Mouse (Mus musculus) stomach, postnatal 0 days (tissue): Measurements from ENCODE around the gene Fam217b. TPM values are rescaled to one million over a fixed set of nuclear protein-coding genes. Genes with fewer than 3 reads are reported as not detected.
A peak's percentile ranks its signal among the peaks of the same experiment; 100 is the strongest.

Experiments
- ATAC-seq: fragments of 200-750 bp; cut with Nextera tagmentation; 2 replicates; pipeline ENCODE4 v1.8.0; 2017; ENCODE audit not compliant: low FRiP score, low TSS enrichment
- DNase-seq: peaks from one replicate; pipeline ENCODE4 v3.0.0-alpha.2; 2016; ENCODE audit warnings: low spot score
- H3K27ac ChIP-seq: fragments of 300-500 bp; sonication (generic); replicated peaks from 2 replicates; pipeline ENCODE4 v1.5.1; 2014; ENCODE audit warnings: mild to moderate bottlenecking, control low read depth
- H3K27me3 ChIP-seq: fragments of 300-500 bp; sonication (generic); 2 replicates; pipeline ENCODE4 v1.6.1; 2014; ENCODE audit warnings: low read length; ENCODE audit not compliant: control insufficient read depth, insufficient read depth
- H3K36me3 ChIP-seq: fragments of 300-500 bp; sonication (generic); 2 replicates; pipeline ENCODE4 v1.6.1; 2014; ENCODE audit warnings: low read length, mixed read lengths; ENCODE audit not compliant: control insufficient read depth, insufficient read depth
- H3K4me1 ChIP-seq: fragments of 300-500 bp; sonication (generic); replicated peaks from 2 replicates; pipeline ENCODE4 v1.6.1; 2014; ENCODE audit warnings: antibody characterized with exemption; ENCODE audit not compliant: control insufficient read depth, insufficient read depth
- H3K4me2 ChIP-seq: fragments of 300-500 bp; sonication (generic); replicated peaks from 2 replicates; pipeline ENCODE4 v1.6.1; 2014; ENCODE audit warnings: low read depth, mild to moderate bottlenecking, control low read depth, moderate library complexity
- H3K4me3 ChIP-seq: fragments of 300-500 bp; sonication (generic); 2 replicates; pipeline ENCODE4 v1.5.1; 2014; ENCODE audit warnings: low read depth, low read length, control low read depth
- H3K9ac ChIP-seq: fragments of 300-500 bp; sonication (generic); 2 replicates; pipeline ENCODE4 v1.6.1; 2014; ENCODE audit warnings: mild to moderate bottlenecking, low read length, control low read depth, mixed read lengths
- H3K9me3 ChIP-seq: fragments of 300-500 bp; sonication (generic); 2 replicates; pipeline ENCODE4 v1.6.1; 2016; ENCODE audit warnings: low read length; ENCODE audit not compliant: control insufficient read depth
- CTCF ChIP-seq: IDR thresholded peaks from 2 replicates; pipeline ENCODE4 v1.5.1; 2016; ENCODE audit warnings: antibody characterized with exemption, low read depth, mild to moderate bottlenecking, moderate library complexity
- EP300 ChIP-seq: optimal IDR thresholded peaks from 2 replicates; pipeline ENCODE3; 2016; ENCODE audit warnings: antibody characterized with exemption
- WGBS: fragments of 180-500 bp; shearing (Covaris S2); extraction: QIAGEN DNeasy Blood & Tissue Kit; methylation state at CpG from one replicate; pipeline ENCODE4 v1.1.7; 2014; 5-methylcytosine and 5-hydroxymethylcytosine counted together
- polyA plus RNA-seq: library from polyadenylated mRNA; unstranded; fragments of >200 nt; fragmentation: Nextera tagmentation; extraction: Ambion mirVana; gene quantifications from 2 replicates; pipeline ENCODE4 v1.2.1, GENCODE M21; 2015

Fam217b gene
- 2.9 and 3.6 TPM in 2 replicates for polyA plus RNA-seq

DNA sequence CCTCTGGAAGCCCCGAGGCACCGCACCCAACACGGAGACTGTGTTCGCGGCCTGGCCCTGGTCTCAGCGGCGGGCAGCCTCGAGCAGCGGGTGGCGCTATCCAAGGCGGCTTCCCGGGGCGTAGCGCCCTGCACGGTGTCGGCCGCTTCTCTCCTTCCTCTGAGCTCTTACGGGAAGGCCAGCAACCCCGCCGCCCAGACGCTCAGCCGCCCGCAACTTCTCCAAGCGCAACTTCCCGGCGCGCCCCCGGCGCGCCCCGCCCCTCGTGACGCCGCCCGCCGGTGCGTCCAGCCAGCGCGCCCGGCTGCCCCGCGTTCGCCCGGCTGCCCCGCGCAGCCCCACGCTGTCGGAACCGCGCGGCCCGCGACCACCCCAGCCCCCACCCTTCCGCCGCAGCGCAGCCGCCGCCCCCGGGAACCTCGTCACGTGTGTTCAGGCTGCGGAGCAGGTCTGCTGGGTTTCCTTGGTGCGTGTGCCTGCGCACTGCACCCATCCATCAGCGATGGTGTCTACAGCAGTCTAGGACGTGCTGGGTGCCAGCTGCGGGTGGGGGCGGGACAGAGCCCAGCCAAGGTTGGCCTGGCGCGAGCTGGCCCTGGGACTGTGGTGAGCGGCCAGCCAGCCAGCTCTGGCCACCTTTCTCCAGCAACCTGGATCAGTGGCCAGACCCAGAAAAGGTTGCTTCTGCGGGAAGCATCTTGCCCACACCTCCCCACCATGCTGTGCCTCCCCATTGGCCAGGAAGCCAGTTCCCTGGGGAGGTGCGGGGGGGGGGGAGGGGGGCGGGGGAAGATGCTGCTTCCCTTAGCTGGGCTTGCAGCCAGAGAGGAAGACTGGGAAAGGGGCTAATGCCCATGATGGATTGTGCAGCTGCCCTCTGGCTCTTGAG lies at the start of gene Fam217b, which contains the start of gene Ppp1r3d:
Fam217b (plus strand) TSS at position 264 of the 889 bp plus-strand sequence.
Ppp1r3d (minus strand) TSS at position 212 of the 889 bp plus-strand sequence.
- ATAC-seq (peak; percentile 75), DNase-seq (peak; percentile 66)
- no peaks in the 10 kb centered on the region for H3K9me3 ChIP-seq
- H3K4me2 ChIP-seq, result peak within 1 kb of the TSS; percentile 95
- under 1% methylated on average over 58 of the region's 74 CpGs for WGBS
- H3K36me3 ChIP-seq, result no peaks in the 10 kb centered on the region
- peak within 1 kb of the TSS; percentile 59 for H3K4me3 ChIP-seq
- no peaks in the 10 kb centered on the region for H3K27me3 ChIP-seq
- H3K27ac ChIP-seq, result peak within 1 kb of the TSS; percentile 65
- TF ChIP-seq EP300, result no peak
- TF ChIP-seq CTCF, result peak; percentile 47
- H3K9ac ChIP-seq, result peak within 1 kb of the TSS; percentile 64
- peaks cover 7% of the 10 kb centered on the region; the same call in 1 of the 2 replicates for H3K4me1 ChIP-seq

DNA sequence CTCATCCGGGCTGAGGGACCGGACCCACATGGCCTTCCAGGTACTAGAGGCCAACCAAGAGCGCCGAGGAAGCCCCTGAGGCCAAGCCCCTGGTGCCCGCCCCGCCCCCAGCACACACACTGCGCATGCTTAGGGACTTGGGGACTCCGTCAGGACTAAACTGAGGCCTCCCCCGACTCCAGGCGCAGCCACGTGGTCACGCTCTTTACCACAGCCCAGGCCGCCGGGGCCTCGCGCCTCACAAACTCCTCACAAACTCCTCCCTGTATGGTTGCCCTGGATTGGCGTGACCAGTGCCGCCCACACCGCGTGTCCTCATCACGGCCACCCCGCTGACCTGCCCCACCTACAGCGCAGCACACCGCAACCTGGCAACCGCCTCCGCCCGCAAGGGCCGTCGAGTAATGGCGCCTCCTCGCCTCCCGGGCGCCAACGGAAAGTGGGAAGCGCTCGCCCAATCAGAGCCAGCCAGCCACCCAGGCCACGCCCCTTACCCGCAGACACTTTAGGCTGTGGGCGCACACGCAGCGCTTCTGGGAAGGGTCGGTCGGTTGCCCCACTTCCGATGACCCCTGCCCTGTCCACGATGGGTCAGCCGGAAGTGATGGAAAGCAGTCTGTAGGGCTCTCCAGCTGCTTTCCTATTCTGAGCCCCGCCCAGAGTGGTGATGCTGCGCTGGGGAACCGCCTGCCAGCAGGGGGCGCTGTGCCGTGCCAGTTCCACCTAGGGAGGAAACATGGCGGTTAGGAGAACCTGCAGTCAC lies 7.1 kb upstream of the Fam217b start, which contains the start of gene Sycp2:
Sycp2 (minus strand) TSS at position 633 of the 763 bp plus-strand sequence.
- Histone ChIP-seq H3K4me1 (no peaks in the 10 kb centered on the region), H3K9ac (no peak within 1 kb of the TSS), H3K9me3 (no peaks in the 10 kb centered on the region), H3K4me2 (no peak within 1 kb of the TSS), H3K27me3 (no peaks in the 10 kb centered on the region), H3K27ac (no peak within 1 kb of the TSS), H3K4me3 (no peak within 1 kb of the TSS), H3K36me3 (no peaks in the 10 kb centered on the region)
- ATAC-seq (peak; percentile 60), DNase-seq (no peak)
- 78% methylated on average over 52 of the region's 52 CpGs for WGBS
- TF ChIP-seq EP300, result no peak
- TF ChIP-seq CTCF, result peak; percentile 44

DNA sequence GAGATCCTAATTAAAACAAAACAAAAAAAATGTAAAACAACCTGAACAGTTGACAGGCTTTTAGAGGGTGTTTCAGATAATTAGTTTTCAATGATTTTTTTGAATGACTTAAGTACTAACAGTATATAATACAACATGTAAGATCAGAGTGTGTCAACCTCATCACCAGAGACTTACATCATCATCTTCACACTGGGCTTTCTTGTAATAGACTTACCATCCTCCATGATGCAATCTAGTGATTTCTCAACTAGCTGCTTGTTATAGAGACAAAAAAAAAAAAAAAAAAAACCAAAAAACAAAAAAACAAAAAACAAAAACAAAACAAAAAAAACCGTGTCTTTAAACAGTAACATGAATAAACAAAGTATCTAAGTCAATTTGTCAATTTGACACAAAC lies 5.3 kb upstream of the Fam217b start:
- no peak overlapping the region for H3K9ac ChIP-seq
- 24% methylated on average over 1 of the region's 1 CpGs for WGBS
- no peaks in the 10 kb centered on the region for H3K9me3 ChIP-seq
- no peak overlapping the region for H3K4me3 ChIP-seq
- no peak overlapping the region for H3K4me2 ChIP-seq
- no peaks in the 10 kb centered on the region for H3K27me3 ChIP-seq
- ATAC-seq, result no peak
- no peak for DNase-seq
- peaks cover 3% of the 10 kb centered on the region; the same call in 1 of the 2 replicates for H3K4me1 ChIP-seq
- TF ChIP-seq EP300 (no peak), CTCF (no peak)
- no peaks in the 10 kb centered on the region for H3K36me3 ChIP-seq
- no peak overlapping the region for H3K27ac ChIP-seq

DNA sequence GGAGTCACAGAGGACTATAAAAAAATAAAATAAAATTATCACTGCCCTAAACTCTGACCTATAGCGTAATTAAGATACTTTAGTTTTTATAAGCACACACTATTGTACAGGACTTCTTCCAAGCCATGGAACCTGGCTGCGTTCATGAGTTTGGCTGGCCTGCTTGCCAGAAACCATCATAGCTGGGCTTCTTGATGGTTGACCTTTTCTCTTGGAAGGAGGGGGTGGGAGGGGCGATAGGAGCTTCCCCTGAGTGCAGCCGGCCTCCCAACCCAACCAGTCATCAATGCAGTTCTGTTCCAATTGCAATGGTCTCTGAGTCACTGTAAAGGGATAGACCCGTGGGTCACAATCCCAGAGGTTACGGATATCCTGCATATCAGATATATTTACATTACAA lies 4.0 kb upstream of the Fam217b start:
- TF ChIP-seq CTCF, result no peak
- TF ChIP-seq EP300, result no peak
- Histone ChIP-seq H3K4me1 (peaks cover 7% of the 10 kb centered on the region; the same call in 1 of the 2 replicates), H3K9ac (no peak overlapping the region), H3K27me3 (no peaks in the 10 kb centered on the region), H3K9me3 (no peaks in the 10 kb centered on the region), H3K36me3 (no peaks in the 10 kb centered on the region), H3K4me3 (no peak overlapping the region), H3K4me2 (no peak overlapping the region), H3K27ac (no peak overlapping the region)
- 71% methylated on average over 6 of the region's 6 CpGs for WGBS
- no peak for ATAC-seq
- DNase-seq, result no peak

DNA sequence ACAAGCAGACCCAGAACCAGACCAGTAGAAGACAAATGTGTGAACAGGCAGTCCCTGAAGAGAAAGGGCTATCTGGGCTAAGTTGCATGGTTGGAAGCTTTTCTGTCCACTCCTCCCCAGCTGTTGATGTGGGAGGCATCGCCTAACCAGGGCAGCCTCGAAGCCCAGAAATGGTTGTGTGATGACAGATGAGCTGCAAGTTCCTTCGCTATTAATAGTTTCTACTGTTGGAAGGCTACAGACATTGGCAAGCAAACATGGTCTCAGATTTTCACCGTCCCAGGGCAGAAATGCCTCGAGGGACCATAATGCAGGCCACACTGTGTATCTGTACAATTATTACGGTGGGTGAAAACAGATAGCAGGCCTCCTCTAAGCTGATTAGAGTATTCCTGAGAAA lies 1.7 kb upstream of the Fam217b start:
- H3K9me3 ChIP-seq, result no peaks in the 10 kb centered on the region
- no peak for TF ChIP-seq EP300
- no peak for TF ChIP-seq CTCF
- H3K9ac ChIP-seq, result no peak overlapping the region
- H3K36me3 ChIP-seq, result no peaks in the 10 kb centered on the region
- H3K4me1 ChIP-seq, result peaks cover 7% of the 10 kb centered on the region; the same call in 1 of the 2 replicates
- DNase-seq (peak; percentile 13), ATAC-seq (no peak)
- H3K4me3 ChIP-seq, result no peak overlapping the region
- H3K4me2 ChIP-seq, result no peak overlapping the region; the same call in 1 of the 2 replicates
- 47% methylated on average over 6 of the region's 6 CpGs for WGBS
- no peaks in the 10 kb centered on the region for H3K27me3 ChIP-seq
- H3K27ac ChIP-seq, result no peak overlapping the region
